Mouse (Mus musculus): ENCODE results near the gene Cplx2. TPM values are rescaled to one million over a fixed set of nuclear protein-coding genes. Genes with fewer than 3 reads are reported as not detected.

Cplx2 gene
- polyA plus RNA-seq, 1 experiment: 7.0 TPM

GRCm38 (mm10) chr13:54397069-54397468 is 25.9 kb downstream of the Cplx2 start:
- no peaks in the 10 kb centered on the region for H3K4me1 ChIP-seq (ENCODE audit: control insufficient read depth, insufficient read depth, low read length)
- TF ChIP-seq CTCF (IDR thresholded peaks at IDR 0.05; ENCODE audit: insufficient read depth, low read length) (no peak), POLR2A (IDR thresholded peaks at IDR 0.05; ENCODE audit: borderline replicate concordance, extremely low read depth, low read depth, low read length) (no peak)
- H3K4me3 ChIP-seq (replicated peaks; ENCODE audit: extremely low read depth, low read depth, low read length): no peak overlapping the region
- WGBS: 66% methylated on average over 4 of the region's 4 CpGs
- no peak for DNase-seq

- Histone ChIP-seq H3K4me3 (replicated peaks; ENCODE audit: extremely low read depth, low read depth, low read length) (no peak overlapping the region), H3K4me1 (ENCODE audit: control insufficient read depth, insufficient read depth, low read length) (no peaks in the 10 kb centered on the region)
- WGBS: 37% methylated on average over 7 of the region's 7 CpGs
- TF ChIP-seq CTCF (IDR thresholded peaks at IDR 0.05; ENCODE audit: insufficient read depth, low read length): no peak
- no peak for TF ChIP-seq POLR2A (IDR thresholded peaks at IDR 0.05; ENCODE audit: borderline replicate concordance, extremely low read depth, low read depth, low read length)
- DNase-seq: no peak
Measured at GRCm38 (mm10) chr13:54400565-54401179, 29.5 kb downstream of the Cplx2 start.

DNA sequence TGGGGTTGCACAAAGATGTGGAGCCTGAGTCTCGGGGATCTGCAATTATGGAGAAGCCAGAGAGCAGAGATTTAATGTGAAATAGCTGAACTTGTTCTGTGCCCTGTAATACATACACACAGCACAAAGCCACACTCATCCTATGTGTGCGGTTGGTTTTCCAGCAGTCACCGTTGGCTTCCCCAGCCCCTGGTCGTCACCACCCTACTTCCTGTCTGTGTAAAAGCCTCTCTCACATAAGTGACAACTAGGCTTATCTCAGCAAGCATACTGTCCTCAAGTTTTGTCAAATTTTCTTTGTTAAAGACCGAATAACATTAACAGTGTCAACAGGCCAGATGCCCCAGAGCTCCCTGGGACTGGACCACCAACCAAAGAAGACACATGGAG is 30.0 kb downstream of the Cplx2 start:
- no peak for DNase-seq
- 41% methylated on average over 5 of the region's 5 CpGs for WGBS
- H3K4me3 ChIP-seq (replicated peaks; ENCODE audit: extremely low read depth, low read depth, low read length): no peak overlapping the region
- TF ChIP-seq CTCF (IDR thresholded peaks at IDR 0.05; ENCODE audit: insufficient read depth, low read length): no peak
- no peak for TF ChIP-seq POLR2A (IDR thresholded peaks at IDR 0.05; ENCODE audit: borderline replicate concordance, extremely low read depth, low read depth, low read length)
- no peaks in the 10 kb centered on the region for H3K4me1 ChIP-seq (ENCODE audit: control insufficient read depth, insufficient read depth, low read length)

GRCm38 (mm10) chr13:54402346-54402745 is 31.2 kb downstream of the Cplx2 start:
- 66% methylated on average over 4 of the region's 4 CpGs for WGBS
- TF ChIP-seq POLR2A (IDR thresholded peaks at IDR 0.05; ENCODE audit: borderline replicate concordance, extremely low read depth, low read depth, low read length): no peak
- TF ChIP-seq CTCF (IDR thresholded peaks at IDR 0.05; ENCODE audit: insufficient read depth, low read length): no peak
- DNase-seq: no peak

DNA sequence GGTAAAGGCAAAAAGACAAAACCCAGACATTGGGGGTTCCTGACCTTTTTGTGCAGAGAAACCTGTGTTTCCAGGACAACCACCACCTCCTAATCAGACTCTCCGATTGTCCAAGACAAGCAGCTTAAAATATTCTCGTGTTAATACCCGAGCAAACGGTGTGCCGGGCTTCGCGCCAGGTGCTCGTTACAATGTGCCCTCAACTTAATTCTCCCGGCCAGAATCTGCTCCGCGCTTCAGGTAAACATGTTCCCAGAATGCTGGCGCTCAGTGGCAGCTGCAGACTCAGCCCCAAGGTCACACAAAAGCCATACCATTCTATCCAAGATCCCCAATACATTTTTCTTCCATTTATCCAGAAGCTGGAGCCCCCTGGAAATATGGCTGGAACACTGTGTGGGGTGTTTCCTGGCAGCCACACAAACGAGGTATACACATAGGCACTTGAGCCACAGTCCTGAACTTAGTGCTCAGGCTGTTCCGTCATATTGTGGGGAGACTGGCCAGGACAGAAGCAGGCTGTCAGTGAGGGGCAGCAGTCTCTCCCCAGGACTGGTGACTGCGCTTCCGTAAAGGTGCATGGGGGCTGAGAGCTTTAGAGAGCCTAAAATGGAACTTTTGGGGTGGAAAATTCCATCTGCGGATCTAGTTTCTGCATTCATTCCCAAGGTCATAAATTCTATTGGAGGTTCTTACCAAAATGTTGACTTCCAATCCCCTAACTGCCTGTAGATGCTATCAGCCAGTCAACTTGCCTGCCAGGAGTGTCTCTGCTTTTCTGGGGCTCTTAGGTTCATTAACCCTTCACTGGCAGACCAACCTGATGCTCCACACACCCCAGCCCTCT is 32.3 kb downstream of the Cplx2 start:
- Histone ChIP-seq H3K4me3 (replicated peaks; ENCODE audit: extremely low read depth, low read depth, low read length) (no peak overlapping the region), H3K4me1 (ENCODE audit: control insufficient read depth, insufficient read depth, low read length) (no peaks in the 10 kb centered on the region)
- 54% methylated on average over 17 of the region's 17 CpGs for WGBS
- TF ChIP-seq CTCF (IDR thresholded peaks at IDR 0.05; ENCODE audit: insufficient read depth, low read length) (no peak), POLR2A (IDR thresholded peaks at IDR 0.05; ENCODE audit: borderline replicate concordance, extremely low read depth, low read depth, low read length) (no peak)
- DNase-seq: no peak

More at GRCm38 (mm10) chr13:54402346-54402745, 31.2 kb downstream of the Cplx2 start:
- Histone ChIP-seq H3K4me1 (ENCODE audit: control insufficient read depth, insufficient read depth, low read length) (no peaks in the 10 kb centered on the region), H3K4me3 (replicated peaks; ENCODE audit: extremely low read depth, low read depth, low read length) (no peak overlapping the region)

- Histone ChIP-seq H3K4me1 (ENCODE audit: control insufficient read depth, insufficient read depth, low read length) (no peaks in the 10 kb centered on the region), H3K4me3 (replicated peaks; ENCODE audit: extremely low read depth, low read depth, low read length) (no peak overlapping the region)
- 61% methylated on average over 3 of the region's 3 CpGs for WGBS
- TF ChIP-seq POLR2A (IDR thresholded peaks at IDR 0.05; ENCODE audit: borderline replicate concordance, extremely low read depth, low read depth, low read length): no peak
- no peak for TF ChIP-seq CTCF (IDR thresholded peaks at IDR 0.05; ENCODE audit: insufficient read depth, low read length)
- no peak for DNase-seq
Measured at GRCm38 (mm10) chr13:54404205-54404604, 33.1 kb downstream of the Cplx2 start.

DNA sequence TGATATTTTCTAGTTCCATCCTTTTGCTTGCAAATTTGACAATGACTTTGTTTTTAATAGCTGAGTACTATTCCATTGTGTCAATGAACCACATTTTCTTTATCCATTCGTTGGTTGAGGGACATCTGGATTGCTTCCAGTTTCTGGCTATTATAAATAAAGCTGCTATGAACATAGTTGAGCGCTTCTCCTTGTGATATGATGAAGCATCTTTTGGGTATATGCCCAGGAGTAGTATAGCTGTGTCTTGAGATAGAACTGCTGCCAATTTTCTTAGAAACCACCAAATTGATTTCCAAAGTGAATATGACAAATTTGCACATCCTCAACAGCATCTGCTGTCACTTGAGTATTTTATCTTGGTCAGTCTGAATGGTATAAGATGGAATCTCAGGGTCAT is 34.7 kb downstream of the Cplx2 start:
- WGBS: 58% methylated on average over 2 of the region's 2 CpGs

DNA sequence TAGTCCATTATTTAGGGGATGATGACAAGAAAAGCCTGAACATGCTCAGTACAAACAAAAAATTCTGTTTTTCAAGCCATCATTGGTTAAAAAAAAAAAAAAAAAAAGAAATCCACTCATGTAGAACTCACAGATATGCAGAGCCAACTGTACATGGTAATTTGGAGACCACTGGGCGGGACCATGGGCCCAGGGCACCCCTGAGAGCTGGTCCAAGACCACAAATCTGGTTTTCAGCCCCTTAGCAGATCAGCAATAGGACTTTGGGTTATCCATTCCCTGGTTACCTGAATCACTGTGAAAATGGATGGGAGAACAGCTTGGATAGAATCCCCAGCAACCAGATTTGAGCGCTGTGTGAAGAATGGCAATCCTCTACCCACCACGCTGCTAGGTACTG is 40.5 kb downstream of the Cplx2 start:
- Histone ChIP-seq H3K4me1 (ENCODE audit: control insufficient read depth, insufficient read depth, low read length) (no peaks in the 10 kb centered on the region), H3K4me3 (replicated peaks; ENCODE audit: extremely low read depth, low read depth, low read length) (no peak overlapping the region)
- no peak for TF ChIP-seq POLR2A (IDR thresholded peaks at IDR 0.05; ENCODE audit: borderline replicate concordance, extremely low read depth, low read depth, low read length)
- no peak for TF ChIP-seq CTCF (IDR thresholded peaks at IDR 0.05; ENCODE audit: insufficient read depth, low read length)
- DNase-seq: no peak
- 85% methylated on average over 3 of the region's 3 CpGs for WGBS

More for the DNA sequence above, 34.7 kb downstream of the Cplx2 start:
- Histone ChIP-seq H3K4me3 (replicated peaks; ENCODE audit: extremely low read depth, low read depth, low read length) (no peak overlapping the region), H3K4me1 (ENCODE audit: control insufficient read depth, insufficient read depth, low read length) (no peaks in the 10 kb centered on the region)
- DNase-seq: no peak
- TF ChIP-seq CTCF (IDR thresholded peaks at IDR 0.05; ENCODE audit: insufficient read depth, low read length) (no peak), POLR2A (IDR thresholded peaks at IDR 0.05; ENCODE audit: borderline replicate concordance, extremely low read depth, low read depth, low read length) (no peak)

GRCm38 (mm10) chr13:54412236-54412635 is 41.1 kb downstream of the Cplx2 start:
- 15% methylated on average over 7 of the region's 7 CpGs for WGBS
- Histone ChIP-seq H3K4me1 (ENCODE audit: control insufficient read depth, insufficient read depth, low read length) (no peaks in the 10 kb centered on the region), H3K4me3 (replicated peaks; ENCODE audit: extremely low read depth, low read depth, low read length) (no peak overlapping the region)
- DNase-seq: no peak
- no peak for TF ChIP-seq POLR2A (IDR thresholded peaks at IDR 0.05; ENCODE audit: borderline replicate concordance, extremely low read depth, low read depth, low read length)
- TF ChIP-seq CTCF (IDR thresholded peaks at IDR 0.05; ENCODE audit: insufficient read depth, low read length): no peak

DNA sequence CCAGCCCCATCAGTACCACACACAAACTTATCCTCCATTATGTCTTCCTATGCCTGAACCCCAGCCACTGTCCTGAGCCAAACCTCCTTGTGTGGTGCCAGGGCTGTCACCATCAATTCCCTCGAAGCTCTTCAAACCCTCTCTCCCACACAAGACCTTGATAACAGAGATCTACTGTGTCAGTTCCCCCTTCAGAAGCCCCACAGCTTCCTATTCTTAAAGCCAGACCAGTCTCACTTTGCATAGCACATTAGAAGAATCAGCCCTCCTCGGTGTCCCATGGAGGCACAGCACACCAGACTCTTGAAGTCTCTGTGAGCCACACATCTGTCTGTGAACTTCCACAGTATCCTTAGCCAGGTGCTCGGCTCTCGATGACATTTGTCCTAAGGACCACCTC is 41.6 kb downstream of the Cplx2 start:
- 57% methylated on average over 4 of the region's 4 CpGs for WGBS
- DNase-seq: no peak
- H3K4me3 ChIP-seq (replicated peaks; ENCODE audit: extremely low read depth, low read depth, low read length): no peak overlapping the region
- H3K4me1 ChIP-seq (ENCODE audit: control insufficient read depth, insufficient read depth, low read length): no peaks in the 10 kb centered on the region
- TF ChIP-seq CTCF (IDR thresholded peaks at IDR 0.05; ENCODE audit: insufficient read depth, low read length): no peak
- TF ChIP-seq POLR2A (IDR thresholded peaks at IDR 0.05; ENCODE audit: borderline replicate concordance, extremely low read depth, low read depth, low read length): no peak
